Mouse (Mus musculus) WW6 (cell line): ENCODE measurements around the gene H2-Oa.
"Not testable (repeated sequence)": the region's sequence is repeated elsewhere in the genome, so short reads cannot be mapped to it uniquely, and the experiment has no call there.

Experiments
- DNase-seq: peaks from one replicate; pipeline ENCODE4 v3.0.0-alpha.2; 2013; ENCODE audit warnings: low read depth, low spot score

Gene H2-Oa

DNA sequence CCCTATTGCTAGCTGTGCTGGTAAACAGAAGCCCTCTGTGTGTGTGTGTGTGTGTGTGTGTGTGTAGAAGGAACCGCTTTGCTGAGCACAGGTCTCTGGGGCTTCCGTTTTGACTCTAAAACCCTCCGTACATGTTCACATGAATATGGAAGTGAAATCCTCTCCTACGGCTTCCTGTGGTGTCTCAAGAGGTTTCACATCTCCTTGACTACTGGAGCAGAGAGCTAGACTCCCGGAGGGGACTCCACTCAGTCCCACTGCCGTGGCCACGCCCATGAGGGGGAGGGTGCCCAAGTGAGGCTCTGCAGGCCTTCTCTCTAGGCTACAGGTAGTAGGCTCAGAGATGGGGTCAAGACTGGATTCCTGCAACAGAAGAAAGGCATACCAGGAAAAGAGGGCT lies 50.9 kb downstream of the H2-Oa start, which contains the start of gene H2-DMb2:
H2-DMb2 (plus strand) TSS at position 275 of the 400 bp plus-strand sequence.
- no peak for DNase-seq

DNA sequence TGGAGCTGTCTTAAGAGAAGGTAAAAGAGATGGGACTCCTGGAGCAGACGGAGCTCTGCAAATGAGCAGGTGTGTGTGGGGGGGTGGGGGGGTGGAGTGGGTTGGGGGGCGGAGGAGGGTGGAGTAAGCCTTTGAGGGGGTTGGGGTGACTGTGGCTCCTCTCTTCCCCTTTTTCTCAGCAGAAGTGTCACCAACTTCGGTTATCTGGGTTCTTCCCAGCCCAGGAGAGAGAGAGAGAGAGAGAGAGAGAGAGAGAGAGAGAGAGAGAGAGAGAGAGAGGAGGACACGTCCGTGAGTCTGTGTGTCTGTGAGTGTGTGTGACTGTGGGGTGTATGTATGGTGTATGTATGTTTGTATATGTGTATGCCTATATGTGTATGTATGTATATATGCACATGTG lies 51.3 kb downstream of the H2-Oa start:
- no peak for DNase-seq

DNA sequence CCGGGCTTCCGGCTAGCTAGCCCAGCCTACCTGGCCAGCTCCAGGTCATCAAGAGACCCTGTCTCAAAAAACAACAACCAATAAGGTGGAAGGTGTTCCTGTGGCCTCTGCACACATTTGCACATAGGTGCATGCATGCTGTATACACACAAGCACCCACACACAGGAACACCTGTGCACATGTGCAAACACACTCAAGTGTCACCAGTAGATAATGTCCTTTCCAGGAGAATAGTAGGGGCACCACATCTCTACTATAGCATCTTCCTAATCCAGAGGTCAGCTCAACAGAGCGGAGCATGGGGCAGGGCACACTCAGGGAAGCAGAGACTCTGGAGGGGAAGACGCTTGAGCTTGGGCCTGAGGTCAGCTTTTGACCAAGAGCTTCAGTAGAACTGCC lies 52.1 kb downstream of the H2-Oa start:
- DNase-seq, result not testable (repeated sequence)
